Mouse (Mus musculus) lung, adult 2 months (tissue): ENCODE measurements at regions not wholly inside any gene's neighbourhood (a gene's known extent, or its start where the extent isn't known, plus 50 kb on each side); places are given as distances from the start of the nearest gene placed in this dataset.

Source experiments
- DNase-seq: peaks from one replicate; pipeline ENCODE4 v3.0.0; 2022
- H3K4me1 ChIP-seq: fragments of 200-500 bp; 2 replicates; pipeline ENCODE4 v1.6.1; 2011; ENCODE audit warnings: low read length; ENCODE audit not compliant: control insufficient read depth, insufficient read depth
- H3K4me3 ChIP-seq: fragments of 200-500 bp; replicated peaks from 2 replicates; pipeline ENCODE3; 2011; ENCODE audit warnings: low read depth, mild to moderate bottlenecking, control low read depth, low read length; ENCODE audit errors: extremely low read depth
- CTCF ChIP-seq: fragments of 200-500 bp; IDR thresholded peaks from 2 replicates; pipeline ENCODE4 v1.5.1; 2011; ENCODE audit warnings: mild to moderate bottlenecking, low read length, control low read depth; ENCODE audit not compliant: insufficient read depth
- POLR2A ChIP-seq: fragments of 200-500 bp; IDR thresholded peaks from 2 replicates; pipeline ENCODE4 v1.6.1; 2011; ENCODE audit warnings: low read depth, mild to moderate bottlenecking, control low read depth, low read length, borderline replicate concordance; ENCODE audit errors: extremely low read depth
- WGBS: fragments of 180-500 bp; shearing (Covaris S2); methylation state at CpG from one replicate; pipeline ENCODE4 v1.1.7; 2018; 5-methylcytosine and 5-hydroxymethylcytosine counted together

DNA sequence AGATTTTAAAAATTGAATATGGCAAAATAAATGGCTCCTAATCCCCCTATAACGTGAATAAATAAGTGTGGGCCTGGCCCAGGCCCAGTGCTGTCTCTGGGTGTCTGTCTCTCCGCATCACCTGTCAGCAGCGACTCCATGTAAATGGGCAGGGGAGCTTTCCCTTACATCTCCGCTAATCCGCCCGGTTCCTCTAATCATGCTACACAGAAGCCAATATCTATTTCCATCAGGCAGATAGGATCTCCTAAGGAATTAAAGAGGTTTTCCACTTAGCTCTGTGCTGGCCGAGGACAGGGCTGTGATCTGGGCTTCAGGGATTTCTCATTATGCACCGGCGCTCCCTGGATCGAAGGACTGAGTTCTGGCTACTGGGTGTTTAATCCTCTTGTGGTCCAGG lies 232.4 kb upstream of the Adamts16 start:
- no peak for DNase-seq

DNA sequence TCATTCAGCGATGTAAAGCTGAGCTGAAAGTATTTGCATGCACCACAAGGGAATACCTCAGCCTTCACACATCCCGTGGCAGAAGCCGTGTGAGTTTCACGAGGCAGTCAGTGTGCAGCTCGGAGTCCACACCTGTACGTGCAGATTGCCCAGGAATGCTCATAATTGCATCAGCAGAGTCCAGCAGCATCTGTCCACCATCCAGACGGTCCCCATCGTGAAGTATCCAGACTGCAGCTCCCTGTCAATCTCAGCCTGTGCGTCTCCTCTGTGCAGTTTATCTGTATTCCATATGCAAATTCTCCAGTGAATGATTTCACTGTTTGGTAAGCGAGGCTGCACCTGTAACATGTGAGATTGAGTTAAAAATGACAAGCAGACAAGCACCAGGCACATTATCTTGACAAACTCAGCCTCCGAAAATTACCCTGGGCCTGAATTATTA lies 227.2 kb upstream of the Adamts16 start:
- no peak for DNase-seq
- Histone ChIP-seq H3K4me3 (no peak overlapping the region), H3K4me1 (no peaks in the 10 kb centered on the region)
- 59% methylated on average over 11 of the region's 11 CpGs for whole genome bisulfite sequencing
- TF ChIP-seq CTCF (no peak), POLR2A (no peak)

More for the DNA sequence above, 232.4 kb upstream of the Adamts16 start:
- H3K4me1 ChIP-seq, result no peaks in the 10 kb centered on the region
- no peak overlapping the region for H3K4me3 ChIP-seq
- no peak for TF ChIP-seq POLR2A
- TF ChIP-seq CTCF, result no peak
- WGBS, result 65% methylated on average over 10 of the region's 10 CpGs

GRCm38 (mm10) chr13:71068011-71068410 lies 226.4 kb upstream of the Adamts16 start:
- 24% methylated on average over 4 of the region's 4 CpGs for WGBS
- no peak overlapping the region for H3K4me3 ChIP-seq
- no peaks in the 10 kb centered on the region for H3K4me1 ChIP-seq
- DNase-seq, result no peak
- no peak for TF ChIP-seq POLR2A
- no peak for TF ChIP-seq CTCF

DNA sequence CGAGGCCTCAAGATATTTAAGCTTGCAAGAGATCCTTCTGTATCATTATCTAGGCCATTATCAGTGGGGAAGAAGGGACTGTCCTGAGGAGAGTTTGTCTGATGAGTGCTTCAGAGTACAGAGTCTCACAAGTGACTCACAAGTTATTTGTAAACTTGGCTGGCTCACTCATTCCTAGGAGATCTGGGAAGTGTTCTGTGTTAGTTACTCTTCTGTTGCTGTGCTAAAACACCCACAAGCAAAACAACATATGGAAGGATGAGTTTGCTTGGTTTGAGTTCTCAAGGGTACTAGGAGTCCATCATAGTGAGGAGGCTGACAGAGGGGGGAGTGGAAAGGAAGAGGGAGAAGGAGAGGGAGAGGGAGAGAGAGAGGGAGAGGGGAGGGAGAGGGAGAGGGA lies 224.0 kb upstream of the Adamts16 start:
- H3K4me3 ChIP-seq, result no peak overlapping the region
- TF ChIP-seq CTCF, result no peak
- TF ChIP-seq POLR2A, result no peak
- DNase-seq, result no peak
- 61% methylated on average over 1 of the region's 1 CpGs for WGBS
- H3K4me1 ChIP-seq, result no peaks in the 10 kb centered on the region

- Histone ChIP-seq H3K4me1 (no peaks in the 10 kb centered on the region), H3K4me3 (no peak overlapping the region)
- WGBS, result 59% methylated on average over 8 of the region's 8 CpGs
- TF ChIP-seq POLR2A (no peak), CTCF (no peak)
- no peak for DNase-seq
Observed at GRCm38 (mm10) chr13:71064590-71065307, 223.1 kb upstream of the Adamts16 start.

DNA sequence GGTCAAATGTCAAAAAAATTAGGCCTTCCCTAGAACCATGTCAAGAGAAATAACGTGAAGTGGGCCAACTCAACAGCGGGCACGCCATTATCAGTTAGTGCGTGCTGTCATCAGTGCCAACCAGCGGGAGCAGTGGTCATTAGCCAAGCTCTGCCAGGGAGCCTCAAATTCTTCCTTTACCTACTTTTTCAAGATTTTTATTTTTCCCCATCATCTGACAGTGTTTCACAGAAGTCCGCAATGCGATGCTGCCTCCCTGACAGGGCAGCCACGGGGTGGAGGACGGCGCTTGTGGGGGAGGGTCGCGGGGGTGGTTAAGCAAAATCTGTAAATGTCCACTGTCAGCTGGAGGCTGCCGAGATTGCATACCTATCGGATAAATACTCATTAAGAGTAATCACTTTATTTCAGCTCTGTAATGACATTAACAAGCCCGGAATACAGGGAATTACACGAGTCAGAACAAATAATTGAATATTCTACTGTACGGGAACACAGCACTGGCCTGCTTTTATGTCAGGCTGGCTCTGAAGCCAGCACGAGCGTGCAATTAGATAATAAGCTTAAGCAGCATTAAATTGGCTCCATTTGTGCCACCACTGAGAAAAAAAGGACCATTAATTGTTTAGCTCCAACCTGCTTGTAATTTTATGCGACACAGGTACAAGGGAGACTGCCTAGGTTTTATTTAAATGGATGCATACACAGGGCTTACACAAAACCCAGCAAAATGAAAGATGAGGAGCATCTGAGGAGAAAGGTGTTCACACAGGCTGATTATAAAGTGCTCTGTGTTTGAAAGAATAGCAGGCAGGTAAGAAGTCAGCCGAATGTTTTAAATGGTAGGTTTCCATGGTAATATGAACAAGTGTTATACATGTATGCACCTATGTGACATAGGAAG lies 212.0 kb upstream of the Adamts16 start:
- no peak overlapping the region for H3K4me3 ChIP-seq
- H3K4me1 ChIP-seq, result no peaks in the 10 kb centered on the region
- no peak for DNase-seq
- TF ChIP-seq POLR2A (no peak), CTCF (no peak)
- WGBS, result 89% methylated on average over 21 of the region's 21 CpGs

- no peak for TF ChIP-seq CTCF
- TF ChIP-seq POLR2A, result no peak
- 19% methylated on average over 13 of the region's 13 CpGs for WGBS
- no peak overlapping the region for H3K4me3 ChIP-seq
- DNase-seq, result no peak
- no peaks in the 10 kb centered on the region for H3K4me1 ChIP-seq
Observed at GRCm38 (mm10) chr13:71050646-71051045, 209.0 kb upstream of the Adamts16 start.

DNA sequence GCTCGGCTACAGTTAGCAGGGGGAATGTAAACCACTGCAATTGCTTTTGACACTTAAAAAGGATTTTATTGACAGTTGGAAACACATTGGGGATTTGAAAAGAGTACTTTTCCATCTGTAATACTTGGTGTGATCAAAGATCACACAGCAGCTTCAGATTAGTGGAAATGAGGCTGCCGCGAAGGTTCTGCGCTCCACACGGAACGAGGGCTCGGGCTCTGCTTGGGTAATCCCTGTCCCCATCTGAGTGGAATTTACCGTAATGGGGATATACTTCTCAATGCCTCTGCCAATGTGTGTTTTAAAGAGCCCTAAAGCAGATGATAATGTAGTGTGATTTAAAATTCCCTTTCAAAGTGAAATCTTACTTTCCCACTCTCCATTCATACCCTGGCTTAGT lies 194.4 kb upstream of the Adamts16 start:
- no peak for DNase-seq
- Histone ChIP-seq H3K4me3 (no peak overlapping the region), H3K4me1 (no peaks in the 10 kb centered on the region)
- 84% methylated on average over 8 of the region's 8 CpGs for whole genome bisulfite sequencing
- no peak for TF ChIP-seq CTCF
- TF ChIP-seq POLR2A, result no peak

- 80% methylated on average over 13 of the region's 13 CpGs for WGBS
- no peak for DNase-seq
- no peak for TF ChIP-seq CTCF
- no peak for TF ChIP-seq POLR2A
- no peaks in the 10 kb centered on the region for H3K4me1 ChIP-seq
- H3K4me3 ChIP-seq, result no peak overlapping the region
Observed at GRCm38 (mm10) chr13:71034926-71035687, 193.5 kb upstream of the Adamts16 start.

- no peak for DNase-seq
Observed at GRCm38 (mm10) chr13:71008216-71008615, 166.6 kb upstream of the Adamts16 start.

More at GRCm38 (mm10) chr13:71008216-71008615, 166.6 kb upstream of the Adamts16 start:
- Histone ChIP-seq H3K4me3 (no peak overlapping the region), H3K4me1 (no peaks in the 10 kb centered on the region)
- TF ChIP-seq CTCF (no peak), POLR2A (no peak)
- WGBS, result 25% methylated on average over 3 of the region's 3 CpGs
